Mouse (Mus musculus): ENCODE data around the gene Anxa7. TPM values are rescaled to one million over a fixed set of nuclear protein-coding genes. Genes with fewer than 3 reads are reported as not detected.

The Anxa7 gene
- polyA plus RNA-seq, 1 experiment from 2014 or later = 29.2 TPM

GRCm38 (mm10) chr14:20496603-20497002 lies 16.7 kb upstream of the Anxa7 start, which contains the start of gene Mss51:
Gene Mss51 (minus strand): TSS chr14:20496901.
- no peak for DNase-seq
- no peak within 1 kb of the TSS for H3K4me2 ChIP-seq (ENCODE audit: low read depth, low read length)
- H3K4me3 ChIP-seq (ENCODE audit: low read depth, low read length) = no peak within 1 kb of the TSS
- H3K9me3 ChIP-seq (ENCODE audit: low read length) = no peaks in the 10 kb centered on the region
- no peaks in the 10 kb centered on the region for H3K27me3 ChIP-seq (ENCODE audit: insufficient read depth, low read length)
- H3K27ac ChIP-seq (ENCODE audit: low read depth) = no peak within 1 kb of the TSS
- H3K36me3 ChIP-seq (replicated peaks; ENCODE audit: insufficient read depth, low read length) = peaks cover 28% of the 10 kb centered on the region
- no peak for TF ChIP-seq EP300 (IDR thresholded peaks at IDR 0.05; ENCODE audit: low read depth)
- no peak for ATAC-seq
- WGBS (ENCODE audit: insufficient replicate concordance) = 83% methylated on average over 2 of the region's 2 CpGs
- H3K4me1 ChIP-seq (ENCODE audit: insufficient read depth) = no peaks in the 10 kb centered on the region
- no peak within 1 kb of the TSS for H3K9ac ChIP-seq (replicated peaks)

- Histone ChIP-seq H3K27me3 (ENCODE audit: insufficient read depth, low read length) (no peaks in the 10 kb centered on the region), H3K36me3 (replicated peaks; ENCODE audit: insufficient read depth, low read length) (peaks cover 7% of the 10 kb centered on the region), H3K9me3 (ENCODE audit: low read length) (no peaks in the 10 kb centered on the region), H3K4me3 (ENCODE audit: low read depth, low read length) (no peak overlapping the region), H3K4me2 (ENCODE audit: low read depth, low read length) (no peak overlapping the region), H3K27ac (ENCODE audit: low read depth) (no peak overlapping the region), H3K4me1 (ENCODE audit: insufficient read depth) (peaks cover 3% of the 10 kb centered on the region; the same call in 1 of the 2 replicates), H3K9ac (replicated peaks) (no peak overlapping the region)
- TF ChIP-seq CTCF (IDR thresholded peaks at IDR 0.05; ENCODE audit: low read depth) = no peak
- TF ChIP-seq EP300 (IDR thresholded peaks at IDR 0.05; ENCODE audit: low read depth) = no peak
- DNase-seq (no peak), ATAC-seq (no peak)
- WGBS (ENCODE audit: insufficient replicate concordance) = 86% methylated on average over 5 of the region's 5 CpGs
These were observed 6.1 kb upstream of the Anxa7 start for GRCm38 (mm10) chr14:20486031-20486430.

- no peak for DNase-seq
These were observed 2.3 kb upstream of the Anxa7 start for GRCm38 (mm10) chr14:20482051-20482751.

GRCm38 (mm10) chr14:20481211-20481610 lies 1.3 kb upstream of the Anxa7 start:
- peaks cover 19% of the 10 kb centered on the region for H3K4me1 ChIP-seq (ENCODE audit: insufficient read depth)
- no peak overlapping the region for H3K4me2 ChIP-seq (ENCODE audit: low read depth, low read length)
- WGBS (ENCODE audit: insufficient replicate concordance) = 24% methylated on average over 5 of the region's 5 CpGs
- no peak overlapping the region for H3K27ac ChIP-seq (ENCODE audit: low read depth)
- peaks cover 3% of the 10 kb centered on the region; the same call in 1 of the 2 replicates for H3K36me3 ChIP-seq (replicated peaks; ENCODE audit: insufficient read depth, low read length)
- no peaks in the 10 kb centered on the region for H3K9me3 ChIP-seq (ENCODE audit: low read length)
- H3K9ac ChIP-seq (replicated peaks) = no peak overlapping the region
- ATAC-seq = no peak
- no peaks in the 10 kb centered on the region for H3K27me3 ChIP-seq (ENCODE audit: insufficient read depth, low read length)
- TF ChIP-seq CTCF (IDR thresholded peaks at IDR 0.05; ENCODE audit: low read depth) (no peak), EP300 (IDR thresholded peaks at IDR 0.05; ENCODE audit: low read depth) (no peak)
- no peak overlapping the region for H3K4me3 ChIP-seq (ENCODE audit: low read depth, low read length)
- DNase-seq = peak; percentile 55

More at GRCm38 (mm10) chr14:20482051-20482751, 2.3 kb upstream of the Anxa7 start:
- H3K9me3 ChIP-seq (ENCODE audit: low read length) = no peaks in the 10 kb centered on the region
- H3K36me3 ChIP-seq (replicated peaks; ENCODE audit: insufficient read depth, low read length) = peaks cover 7% of the 10 kb centered on the region
- TF ChIP-seq EP300 (IDR thresholded peaks at IDR 0.05; ENCODE audit: low read depth) = no peak
- no peak for TF ChIP-seq CTCF (IDR thresholded peaks at IDR 0.05; ENCODE audit: low read depth)
- no peaks in the 10 kb centered on the region for H3K27me3 ChIP-seq (ENCODE audit: insufficient read depth, low read length)
- no peak for ATAC-seq
- peaks cover 16% of the 10 kb centered on the region for H3K4me1 ChIP-seq (ENCODE audit: insufficient read depth)
- no peak overlapping the region for H3K27ac ChIP-seq (ENCODE audit: low read depth)
- no peak overlapping the region for H3K4me2 ChIP-seq (ENCODE audit: low read depth, low read length)
- no peak overlapping the region for H3K9ac ChIP-seq (replicated peaks)
- WGBS (ENCODE audit: insufficient replicate concordance) = 74% methylated on average over 7 of the region's 7 CpGs
- no peak overlapping the region for H3K4me3 ChIP-seq (ENCODE audit: low read depth, low read length)

DNA sequence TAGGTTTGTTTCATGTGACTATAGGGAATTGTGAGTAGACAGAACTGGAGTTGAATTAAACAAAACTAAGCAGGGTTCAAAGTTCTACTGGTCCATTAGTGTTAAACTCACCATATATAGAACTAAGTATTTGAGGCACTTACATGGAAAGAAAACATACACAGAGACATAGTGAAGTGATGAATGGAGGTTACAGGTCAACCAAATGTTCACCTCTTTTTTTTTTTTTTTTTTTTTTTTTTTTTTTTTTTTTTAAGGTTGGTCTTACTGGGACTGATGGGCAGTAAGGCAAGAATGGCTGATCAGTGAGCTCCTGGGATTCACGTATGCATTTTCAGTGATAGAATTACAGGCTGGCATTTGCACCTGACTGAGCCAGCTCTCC lies 254 bp upstream of the Anxa7 start:
- peak overlapping the region; percentile 95 for H3K27ac ChIP-seq (ENCODE audit: low read depth)
- H3K4me3 ChIP-seq (ENCODE audit: low read depth, low read length) = peak overlapping the region; percentile 93
- DNase-seq (no peak), ATAC-seq (no peak)
- H3K36me3 ChIP-seq (replicated peaks; ENCODE audit: insufficient read depth, low read length) = peaks cover 3% of the 10 kb centered on the region; the same call in 1 of the 2 replicates
- peaks cover 19% of the 10 kb centered on the region for H3K4me1 ChIP-seq (ENCODE audit: insufficient read depth)
- peak overlapping the region; percentile 91 for H3K9ac ChIP-seq (replicated peaks)
- no peak for TF ChIP-seq CTCF (IDR thresholded peaks at IDR 0.05; ENCODE audit: low read depth)
- TF ChIP-seq EP300 (IDR thresholded peaks at IDR 0.05; ENCODE audit: low read depth) = no peak
- WGBS (ENCODE audit: insufficient replicate concordance) = 75% methylated on average over 1 of the region's 1 CpGs
- H3K9me3 ChIP-seq (ENCODE audit: low read length) = no peaks in the 10 kb centered on the region
- peak overlapping the region; percentile 92 for H3K4me2 ChIP-seq (ENCODE audit: low read depth, low read length)
- H3K27me3 ChIP-seq (ENCODE audit: insufficient read depth, low read length) = no peaks in the 10 kb centered on the region

- TF ChIP-seq CTCF (IDR thresholded peaks at IDR 0.05; ENCODE audit: low read depth) (no peak), EP300 (IDR thresholded peaks at IDR 0.05; ENCODE audit: low read depth) (0 out of 2 replicates have a peak, but pooled peaks have one; percentile 39)
- 1% methylated on average over 7 of the region's 7 CpGs for WGBS (ENCODE audit: insufficient replicate concordance)
- Histone ChIP-seq H3K27ac (ENCODE audit: low read depth) (peak overlapping the region; percentile 95), H3K4me1 (ENCODE audit: insufficient read depth) (peaks cover 19% of the 10 kb centered on the region), H3K27me3 (ENCODE audit: insufficient read depth, low read length) (no peaks in the 10 kb centered on the region), H3K9me3 (ENCODE audit: low read length) (no peaks in the 10 kb centered on the region), H3K9ac (replicated peaks) (peak overlapping the region; percentile 91), H3K4me3 (ENCODE audit: low read depth, low read length) (peak overlapping the region; percentile 93), H3K36me3 (replicated peaks; ENCODE audit: insufficient read depth, low read length) (peaks cover 3% of the 10 kb centered on the region; the same call in 1 of the 2 replicates), H3K4me2 (ENCODE audit: low read depth, low read length) (peak overlapping the region; percentile 92)
- ATAC-seq (peak; percentile 81), DNase-seq (peak; percentile 81)
These were observed 1.1 kb downstream of the Anxa7 start for GRCm38 (mm10) chr14:20478801-20479200.
